Mouse (Mus musculus) limb, embryonic 15.5 days (tissue): ENCODE measurements around the gene Clec18a. TPM values are rescaled to one million over a fixed set of nuclear protein-coding genes. Genes with fewer than 3 reads are reported as not detected.
"Not testable (repeated sequence)": the region's sequence is repeated elsewhere in the genome, so short reads cannot be mapped to it uniquely, and the experiment has no call there.

Experiments
- ATAC-seq: fragments of 200-750 bp; cut with Nextera tagmentation; 2 replicates; pipeline ENCODE4 v1.8.0; 2017; ENCODE audit warnings: low read depth, moderate TSS enrichment; ENCODE audit not compliant: insufficient number of reproducible peaks, low FRiP score, low TSS enrichment
- H3K27ac ChIP-seq: fragments of 300-500 bp; sonication (generic); 2 replicates; pipeline ENCODE4 v1.5.1; 2015; ENCODE audit warnings: moderate library complexity, mild to moderate bottlenecking, inconsistent platforms
- H3K27me3 ChIP-seq: fragments of 300-500 bp; sonication (generic); 2 replicates; pipeline ENCODE4 v1.6.1; 2015; ENCODE audit warnings: inconsistent platforms
- H3K36me3 ChIP-seq: fragments of 300-500 bp; sonication (generic); 2 replicates; pipeline ENCODE4 v1.6.1; 2015; ENCODE audit warnings: inconsistent platforms
- H3K4me1 ChIP-seq: fragments of 300-500 bp; sonication (generic); 2 replicates; pipeline ENCODE4 v1.6.1; 2015; ENCODE audit warnings: inconsistent platforms
- H3K4me2 ChIP-seq: fragments of 300-500 bp; sonication (generic); 2 replicates; pipeline ENCODE4 v1.6.1; 2015; ENCODE audit warnings: mild to moderate bottlenecking, inconsistent platforms
- H3K4me3 ChIP-seq: fragments of 300-500 bp; sonication (generic); 2 replicates; pipeline ENCODE4 v1.5.1; 2015; ENCODE audit warnings: mild to moderate bottlenecking, inconsistent platforms
- H3K9ac ChIP-seq: fragments of 300-500 bp; sonication (generic); 2 replicates; pipeline ENCODE4 v1.6.1; 2015; ENCODE audit warnings: inconsistent platforms
- H3K9me3 ChIP-seq: fragments of 300-500 bp; sonication (generic); 2 replicates; pipeline ENCODE4 v1.6.1; 2016; ENCODE audit warnings: inconsistent platforms
- WGBS: fragments of 180-500 bp; shearing (Covaris S2); methylation state at CpG from one replicate; pipeline ENCODE4 v1.1.7; 2015; 5-methylcytosine and 5-hydroxymethylcytosine counted together
- polyA plus RNA-seq: library from polyadenylated mRNA; unstranded; fragments of >200 nt; fragmentation: Nextera tagmentation; extraction: Ambion mirVana; gene quantifications from 2 replicates; pipeline ENCODE4 v1.2.1, GENCODE M21; 2015

Gene Clec18a
- not detected in 2 replicates for polyA plus RNA-seq

GRCm38 (mm10) chr8:111092326-111092725 is at the start of gene Clec18a:
Gene Clec18a, minus strand, starts transcription at chr8:111092426.
- H3K27me3 ChIP-seq, H3K36me3 ChIP-seq, H3K4me3 ChIP-seq, H3K27ac ChIP-seq, H3K4me2 ChIP-seq, H3K9ac ChIP-seq, ATAC-seq, H3K9me3 ChIP-seq: not testable (repeated sequence)
- 88% methylated on average over 6 of the region's 6 CpGs for WGBS
- peaks cover 11% of the 10 kb centered on the region for H3K4me1 ChIP-seq

GRCm38 (mm10) chr8:111130756-111131155 is 38.5 kb upstream of the Clec18a start:
- no peak overlapping the region for H3K4me2 ChIP-seq
- peaks cover 87% of the 10 kb centered on the region for H3K36me3 ChIP-seq
- H3K9me3 ChIP-seq, result no peaks in the 10 kb centered on the region
- H3K27ac ChIP-seq, result no peak overlapping the region
- H3K4me1 ChIP-seq, result no peaks in the 10 kb centered on the region
- ATAC-seq, result no peak
- H3K27me3 ChIP-seq, result no peaks in the 10 kb centered on the region
- 92% methylated on average over 2 of the region's 2 CpGs for WGBS
- no peak overlapping the region for H3K9ac ChIP-seq
- no peak overlapping the region for H3K4me3 ChIP-seq

GRCm38 (mm10) chr8:111119481-111119880 is 27.3 kb upstream of the Clec18a start:
- H3K27me3 ChIP-seq, result no peaks in the 10 kb centered on the region
- no peak for ATAC-seq

GRCm38 (mm10) chr8:111114891-111115290 is 22.7 kb upstream of the Clec18a start:
- ATAC-seq, result no peak
- H3K4me2 ChIP-seq, result no peak overlapping the region
- WGBS, result 90% methylated on average over 5 of the region's 5 CpGs
- H3K27ac ChIP-seq, result no peak overlapping the region
- H3K4me3 ChIP-seq, result no peak overlapping the region
- no peaks in the 10 kb centered on the region for H3K27me3 ChIP-seq
- H3K4me1 ChIP-seq, result no peaks in the 10 kb centered on the region
- peaks cover 76% of the 10 kb centered on the region for H3K36me3 ChIP-seq
- H3K9ac ChIP-seq, result no peak overlapping the region
- H3K9me3 ChIP-seq, result no peaks in the 10 kb centered on the region

More at GRCm38 (mm10) chr8:111119481-111119880, 27.3 kb upstream of the Clec18a start:
- Histone ChIP-seq H3K9me3 (0 out of 2 replicates have a peak, but pooled peaks cover 3% of the 10 kb centered on the region), H3K27ac (no peak overlapping the region), H3K4me2 (no peak overlapping the region), H3K4me1 (no peaks in the 10 kb centered on the region), H3K4me3 (no peak overlapping the region), H3K9ac (no peak overlapping the region), H3K36me3 (peaks cover 89% of the 10 kb centered on the region)
- 87% methylated on average over 3 of the region's 3 CpGs for WGBS

- WGBS, result under 1% methylated on average over 35 of the region's 69 CpGs
- not testable (repeated sequence) for H3K27ac ChIP-seq, H3K9me3 ChIP-seq, H3K36me3 ChIP-seq, H3K27me3 ChIP-seq
- ATAC-seq, result peak; percentile 4; the same call in 1 of the 2 replicates
- peak overlapping the region; percentile 60 for H3K4me3 ChIP-seq
- H3K4me1 ChIP-seq, result peaks cover 11% of the 10 kb centered on the region
- peak overlapping the region; percentile 79 for H3K4me2 ChIP-seq
- peak overlapping the region; percentile 61 for H3K9ac ChIP-seq
Observed at GRCm38 (mm10) chr8:111094719-111095302, 2.6 kb upstream of the Clec18a start.

- Histone ChIP-seq H3K27me3 (no peaks in the 10 kb centered on the region), H3K4me3 (peak within 1 kb of the TSS; percentile 60), H3K36me3 (no peaks in the 10 kb centered on the region), H3K4me2 (peak within 1 kb of the TSS; percentile 79), H3K9ac (peak within 1 kb of the TSS; percentile 61), H3K4me1 (peaks cover 11% of the 10 kb centered on the region), H3K9me3 (no peaks in the 10 kb centered on the region), H3K27ac (peak within 1 kb of the TSS; percentile 59; the same call in 1 of the 2 replicates)
- 5% methylated on average over 69 of the region's 72 CpGs for WGBS
- ATAC-seq, result peak; percentile 92
Observed at GRCm38 (mm10) chr8:111093865-111094718, 1.9 kb upstream of the Clec18a start, which contains the start of gene Pdpr. Gene Pdpr, plus strand, starts transcription at chr8:111094630.

- 79% methylated on average over 7 of the region's 7 CpGs for WGBS
- Histone ChIP-seq H3K27ac (no peak overlapping the region), H3K27me3 (no peaks in the 10 kb centered on the region), H3K36me3 (no peaks in the 10 kb centered on the region), H3K9me3 (no peaks in the 10 kb centered on the region), H3K4me3 (no peak overlapping the region), H3K4me1 (peaks cover 11% of the 10 kb centered on the region), H3K4me2 (no peak overlapping the region), H3K9ac (no peak overlapping the region)
- ATAC-seq, result no peak
Observed at GRCm38 (mm10) chr8:111091706-111092105, 520 bp downstream of the Clec18a start.

- no peak overlapping the region for H3K4me3 ChIP-seq
- 0% methylated on average over 2 of the region's 2 CpGs for WGBS
- H3K9me3 ChIP-seq, result no peaks in the 10 kb centered on the region
- no peaks in the 10 kb centered on the region for H3K27me3 ChIP-seq
- no peak for ATAC-seq
- H3K36me3 ChIP-seq, result no peaks in the 10 kb centered on the region
- no peak overlapping the region for H3K27ac ChIP-seq
- H3K4me2 ChIP-seq, result no peak overlapping the region
- peaks cover 6% of the 10 kb centered on the region for H3K4me1 ChIP-seq
- H3K9ac ChIP-seq, result no peak overlapping the region
Observed at GRCm38 (mm10) chr8:111090126-111090525, 2.1 kb downstream of the Clec18a start.

- H3K27me3 ChIP-seq, H3K4me2 ChIP-seq, H3K9me3 ChIP-seq, H3K4me1 ChIP-seq, H3K36me3 ChIP-seq, H3K4me3 ChIP-seq, H3K9ac ChIP-seq, ATAC-seq, H3K27ac ChIP-seq: not testable (repeated sequence)
- 84% methylated on average over 5 of the region's 5 CpGs for WGBS
Observed at GRCm38 (mm10) chr8:111083936-111084335, 8.3 kb downstream of the Clec18a start.

- Histone ChIP-seq H3K4me1 (no peaks in the 10 kb centered on the region; the same call in 1 of the 2 replicates), H3K9ac (no peak overlapping the region), H3K27ac (no peak overlapping the region), H3K27me3 (no peaks in the 10 kb centered on the region), H3K9me3 (no peaks in the 10 kb centered on the region), H3K4me3 (no peak overlapping the region), H3K36me3 (no peaks in the 10 kb centered on the region), H3K4me2 (no peak overlapping the region)
- ATAC-seq, result no peak
- 48% methylated on average over 12 of the region's 12 CpGs for WGBS
Observed at GRCm38 (mm10) chr8:111081580-111082258, 10.5 kb downstream of the Clec18a start.

- Histone ChIP-seq H3K9ac (no peak overlapping the region), H3K4me2 (no peak overlapping the region), H3K4me1 (no peaks in the 10 kb centered on the region; the same call in 1 of the 2 replicates), H3K27ac (no peak overlapping the region), H3K4me3 (no peak overlapping the region), H3K36me3 (no peaks in the 10 kb centered on the region), H3K9me3 (no peaks in the 10 kb centered on the region), H3K27me3 (no peaks in the 10 kb centered on the region)
- no peak for ATAC-seq
- 27% methylated on average over 6 of the region's 6 CpGs for WGBS
Observed at GRCm38 (mm10) chr8:111079861-111080271, 12.4 kb downstream of the Clec18a start.
